Mouse (Mus musculus): ENCODE results near the gene Bcl7c. TPM values are rescaled to one million over a fixed set of nuclear protein-coding genes. Genes with fewer than 3 reads are reported as not detected.
"Not testable (repeated sequence)": the region's sequence is repeated elsewhere in the genome, so short reads cannot be mapped to it uniquely, and the experiment has no call there.

Gene Bcl7c
- polyA plus RNA-seq, 1 experiment from 2014 or later = 42.2 TPM

- Histone ChIP-seq H3K9ac (ENCODE audit: low read length) (peak overlapping the region; percentile 63), H3K4me1 (replicated peaks; ENCODE audit: control insufficient read depth, insufficient read depth) (no peaks in the 10 kb centered on the region; the same call in 1 of the 2 replicates), H3K27ac (replicated peaks) (no peak overlapping the region), H3K9me3 (ENCODE audit: control insufficient read depth, low read length) (no peaks in the 10 kb centered on the region), H3K27me3 (ENCODE audit: control insufficient read depth, insufficient read depth, low read length) (no peaks in the 10 kb centered on the region), H3K4me2 (replicated peaks; ENCODE audit: low read depth) (peak overlapping the region; percentile 80), H3K36me3 (ENCODE audit: control insufficient read depth, insufficient read depth, low read length) (no peaks in the 10 kb centered on the region), H3K4me3 (ENCODE audit: low read depth, low read length) (peak overlapping the region; percentile 55)
- under 1% methylated on average over 27 of the region's 27 CpGs for WGBS
- peak; percentile 89 for ATAC-seq (ENCODE audit: low FRiP score, low TSS enrichment)
- TF ChIP-seq EP300 (optimal IDR thresholded peaks at IDR 0.05) (no peak), CTCF (IDR thresholded peaks at IDR 0.05; ENCODE audit: low read depth) (no peak)
- DNase-seq (ENCODE audit: low spot score) = peak; percentile 90
Measured at GRCm38 (mm10) chr7:127636963-127637362, 71.8 kb downstream of the Bcl7c start.

- no peak overlapping the region for H3K4me2 ChIP-seq (replicated peaks; ENCODE audit: low read depth)
- H3K9me3 ChIP-seq (ENCODE audit: control insufficient read depth, low read length) = no peaks in the 10 kb centered on the region
- H3K4me3 ChIP-seq (ENCODE audit: low read depth, low read length) = no peak overlapping the region
- 68% methylated on average over 4 of the region's 4 CpGs for WGBS
- no peaks in the 10 kb centered on the region for H3K27me3 ChIP-seq (ENCODE audit: control insufficient read depth, insufficient read depth, low read length)
- no peaks in the 10 kb centered on the region for H3K4me1 ChIP-seq (replicated peaks; ENCODE audit: control insufficient read depth, insufficient read depth)
- no peak for TF ChIP-seq EP300 (optimal IDR thresholded peaks at IDR 0.05)
- no peak for TF ChIP-seq CTCF (IDR thresholded peaks at IDR 0.05; ENCODE audit: low read depth)
- no peak overlapping the region for H3K27ac ChIP-seq (replicated peaks)
- DNase-seq (ENCODE audit: low spot score) (no peak), ATAC-seq (ENCODE audit: low FRiP score, low TSS enrichment) (no peak)
- no peaks in the 10 kb centered on the region for H3K36me3 ChIP-seq (ENCODE audit: control insufficient read depth, insufficient read depth, low read length)
- H3K9ac ChIP-seq (ENCODE audit: low read length) = no peak overlapping the region
Measured at GRCm38 (mm10) chr7:127631416-127631815, 77.3 kb downstream of the Bcl7c start.

DNA sequence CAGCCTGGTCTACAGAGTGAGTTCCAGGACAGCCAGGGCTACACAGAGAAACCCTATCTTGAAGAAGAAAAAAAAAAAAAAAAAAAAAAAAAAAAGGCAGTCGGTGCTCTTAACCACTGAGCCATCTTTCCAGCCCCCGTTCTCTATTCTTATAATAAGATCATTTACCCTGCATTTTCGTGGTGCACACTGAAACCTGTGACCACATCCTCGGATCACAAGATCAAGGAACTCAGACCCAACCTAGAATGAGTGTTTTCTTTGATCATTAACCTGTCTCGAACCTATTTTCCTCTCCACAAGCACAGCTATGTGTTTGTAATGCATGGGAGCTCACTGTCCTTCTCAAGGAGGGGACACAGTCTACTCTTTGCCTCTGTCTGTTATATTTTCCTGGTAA is 80.1 kb downstream of the Bcl7c start:
- Histone ChIP-seq H3K27ac (replicated peaks) (no peak overlapping the region), H3K9me3 (ENCODE audit: control insufficient read depth, low read length) (no peaks in the 10 kb centered on the region), H3K4me2 (replicated peaks; ENCODE audit: low read depth) (no peak overlapping the region), H3K36me3 (ENCODE audit: control insufficient read depth, insufficient read depth, low read length) (no peaks in the 10 kb centered on the region), H3K27me3 (ENCODE audit: control insufficient read depth, insufficient read depth, low read length) (no peaks in the 10 kb centered on the region), H3K4me3 (ENCODE audit: low read depth, low read length) (no peak overlapping the region), H3K4me1 (replicated peaks; ENCODE audit: control insufficient read depth, insufficient read depth) (no peaks in the 10 kb centered on the region), H3K9ac (ENCODE audit: low read length) (no peak overlapping the region)
- TF ChIP-seq EP300 (optimal IDR thresholded peaks at IDR 0.05) (no peak), CTCF (IDR thresholded peaks at IDR 0.05; ENCODE audit: low read depth) (no peak)
- 78% methylated on average over 5 of the region's 5 CpGs for WGBS
- DNase-seq (ENCODE audit: low spot score) (no peak), ATAC-seq (ENCODE audit: low FRiP score, low TSS enrichment) (no peak)

DNA sequence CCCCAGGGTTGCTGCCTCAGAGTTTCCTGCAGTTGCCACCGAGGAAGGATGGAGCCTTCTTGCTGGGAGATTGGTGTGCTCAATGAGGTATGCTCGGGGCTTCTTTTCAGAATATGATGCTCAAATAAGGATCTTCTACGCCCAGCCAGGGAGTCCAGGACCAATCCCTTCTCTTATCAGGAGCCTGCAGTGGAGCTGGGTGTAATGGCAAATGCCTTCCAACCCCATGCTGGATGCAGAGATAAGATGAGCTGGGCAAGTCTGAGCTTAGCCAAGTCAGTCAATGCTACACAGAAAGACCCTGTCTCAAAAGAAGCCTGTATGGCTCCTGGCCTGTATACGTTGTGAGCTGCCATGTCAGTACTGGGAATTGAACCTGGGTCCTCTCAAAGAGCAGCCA is 82.3 kb downstream of the Bcl7c start:
- no peak for TF ChIP-seq CTCF (IDR thresholded peaks at IDR 0.05; ENCODE audit: low read depth)
- TF ChIP-seq EP300 (optimal IDR thresholded peaks at IDR 0.05) = no peak
- Histone ChIP-seq H3K36me3 (ENCODE audit: control insufficient read depth, insufficient read depth, low read length) (no peaks in the 10 kb centered on the region), H3K27ac (replicated peaks) (no peak overlapping the region), H3K27me3 (ENCODE audit: control insufficient read depth, insufficient read depth, low read length) (no peaks in the 10 kb centered on the region), H3K4me2 (replicated peaks; ENCODE audit: low read depth) (no peak overlapping the region), H3K9ac (ENCODE audit: low read length) (no peak overlapping the region), H3K9me3 (ENCODE audit: control insufficient read depth, low read length) (no peaks in the 10 kb centered on the region), H3K4me3 (ENCODE audit: low read depth, low read length) (no peak overlapping the region), H3K4me1 (replicated peaks; ENCODE audit: control insufficient read depth, insufficient read depth) (no peaks in the 10 kb centered on the region)
- DNase-seq (ENCODE audit: low spot score) (no peak), ATAC-seq (ENCODE audit: low FRiP score, low TSS enrichment) (no peak)
- 81% methylated on average over 4 of the region's 4 CpGs for WGBS

DNA sequence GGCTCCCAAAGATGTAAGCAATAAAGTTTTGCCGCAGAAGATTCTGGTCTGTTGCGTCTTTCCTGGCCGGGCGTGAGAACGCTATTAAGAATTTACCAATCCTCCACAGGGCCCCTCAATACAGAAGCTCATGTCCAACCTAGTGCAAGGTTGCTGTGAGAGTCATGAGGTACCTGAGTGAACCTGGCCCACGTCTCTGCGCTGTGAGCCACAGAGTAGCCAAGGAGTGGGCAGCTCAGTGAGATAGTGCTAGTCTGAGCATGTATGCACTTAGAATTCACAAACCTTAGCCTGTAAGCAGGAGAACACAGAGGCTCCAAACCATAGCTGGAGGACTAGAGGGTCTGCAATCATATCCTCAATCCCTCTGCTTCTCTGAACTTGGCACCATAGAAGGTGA is 82.7 kb downstream of the Bcl7c start:
- ATAC-seq (ENCODE audit: low FRiP score, low TSS enrichment) = no peak
- 98% methylated on average over 7 of the region's 7 CpGs for WGBS
- DNase-seq (ENCODE audit: low spot score) = no peak
- no peak overlapping the region for H3K9ac ChIP-seq (ENCODE audit: low read length)
- H3K27ac ChIP-seq (replicated peaks) = no peak overlapping the region
- no peak overlapping the region for H3K4me2 ChIP-seq (replicated peaks; ENCODE audit: low read depth)
- no peaks in the 10 kb centered on the region for H3K27me3 ChIP-seq (ENCODE audit: control insufficient read depth, insufficient read depth, low read length)
- no peaks in the 10 kb centered on the region for H3K4me1 ChIP-seq (replicated peaks; ENCODE audit: control insufficient read depth, insufficient read depth)
- no peak overlapping the region for H3K4me3 ChIP-seq (ENCODE audit: low read depth, low read length)
- no peaks in the 10 kb centered on the region for H3K9me3 ChIP-seq (ENCODE audit: control insufficient read depth, low read length)
- no peaks in the 10 kb centered on the region for H3K36me3 ChIP-seq (ENCODE audit: control insufficient read depth, insufficient read depth, low read length)
- TF ChIP-seq CTCF (IDR thresholded peaks at IDR 0.05; ENCODE audit: low read depth) = no peak
- no peak for TF ChIP-seq EP300 (optimal IDR thresholded peaks at IDR 0.05)

DNA sequence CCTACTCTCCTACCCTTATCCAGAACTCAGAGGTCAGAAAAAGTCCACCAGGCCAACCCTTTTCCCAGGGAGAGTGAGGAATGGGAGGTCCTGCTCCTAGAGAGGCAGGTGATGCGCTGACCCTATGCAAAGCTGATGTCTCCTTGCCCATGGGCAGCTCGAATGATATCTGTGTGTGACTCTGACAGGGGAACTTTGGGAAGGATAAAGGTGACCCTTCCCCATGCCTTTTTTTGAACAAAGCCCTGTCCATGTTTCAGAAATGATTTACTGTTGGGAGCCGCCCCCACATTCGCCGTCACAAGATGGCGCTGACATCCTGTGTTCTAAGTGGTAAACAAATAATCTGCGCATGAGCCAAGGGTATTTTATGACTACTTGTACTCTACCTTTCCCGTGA is 90.3 kb downstream of the Bcl7c start:
- H3K9ac ChIP-seq (ENCODE audit: low read length); H3K4me1 ChIP-seq (replicated peaks; ENCODE audit: control insufficient read depth, insufficient read depth); H3K27me3 ChIP-seq (ENCODE audit: control insufficient read depth, insufficient read depth, low read length); H3K9me3 ChIP-seq (ENCODE audit: control insufficient read depth, low read length); ATAC-seq (ENCODE audit: low FRiP score, low TSS enrichment); H3K4me3 ChIP-seq (ENCODE audit: low read depth, low read length); H3K4me2 ChIP-seq (replicated peaks; ENCODE audit: low read depth); H3K27ac ChIP-seq (replicated peaks); DNase-seq (ENCODE audit: low spot score); H3K36me3 ChIP-seq (ENCODE audit: control insufficient read depth, insufficient read depth, low read length): not testable (repeated sequence)
- 88% methylated on average over 6 of the region's 8 CpGs for WGBS
